Comparison of ENCODE assay signal across 22 mouse cellular contexts in the genomic region with DNA sequence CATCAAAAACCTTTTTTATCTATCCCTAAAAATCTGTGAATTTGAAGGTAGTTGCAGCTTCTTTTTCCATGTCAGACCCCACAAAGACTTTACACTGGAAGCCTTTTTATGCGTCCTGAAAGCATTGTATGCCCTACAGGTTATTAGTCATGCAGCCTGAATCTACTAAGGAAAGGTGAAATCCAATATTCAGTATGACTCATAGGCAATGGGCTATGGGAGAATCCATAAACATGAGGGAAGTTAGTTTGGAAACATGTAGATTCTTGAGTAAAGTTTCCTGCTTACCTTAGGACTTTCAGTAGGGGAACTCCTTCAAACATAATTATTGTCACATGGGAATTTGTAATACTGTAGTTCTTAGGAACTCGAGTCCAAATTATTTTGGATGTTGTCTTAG.
DNase-seq lines count a peak whose midpoint lies in the region; ATAC-seq and TF ChIP-seq lines count a peak whose summit lies in the region.
"Had no signal": no experiment of that assay in that cellular context is flagged by ENCODE, and none has a peak within 500 bp of the region (broad histone marks: within the 10 kb centered on the region; RNA-seq: fewer than 3 reads in every experiment).

No protein-coding gene starts in this region.

- H3K27me3 ChIP-seq in Patski: no peaks in the 10 kb centered on the region
- H3K27me3 ChIP-seq: CH12.LX had no signal

- ATAC-seq in Patski: peak; percentile 62
- ATAC-seq: activated CD4-positive, CD25-positive, alpha-beta regulatory T cell, adult 4 months; CD4-positive, CD25-positive, alpha-beta regulatory T cell, adult 4 months had no signal

- intact Hi-C loops in left cerebral cortex, postnatal 14 days (cut with DNase I): no loop called here

- TF ChIP-seq CTCF in Patski (IDR thresholded peaks at IDR 0.05): no peak

- CTCF ChIA-PET in Patski (lab: Charles Lee): no interaction called here

- POLR2A ChIA-PET in Patski (lab: Charles Lee): no interaction called here

- in situ Hi-C loops in Patski (cut with MboI; ENCODE audit: low pct_unique_long_range_greater_than_20kb): no loop called here

- DNase-seq in 3T3-L1 (ENCODE audit: low read depth, low spot score) (peak; percentile 41), NIH3T3 (ENCODE audit: low read depth) (peak; percentile 49), Patski (ENCODE audit: low read depth, low spot score) (peak; percentile 64)
- DNase-seq in lung, postnatal 14 days: no peak
- DNase-seq in left cerebral cortex, postnatal 14 days (ENCODE audit: low spot score in 2 of 2): no peak
- no peak for DNase-seq in spleen, adult 12 weeks (ENCODE audit: low spot score)
- DNase-seq: adrenal gland, adult 2 months; adrenal gland, adult 8-10 months; adrenal gland, postnatal 10 days; adrenal gland, postnatal 14 days; adrenal gland, postnatal 25 days; adrenal gland, postnatal 36 days; B cell, adult 2 months; cerebellum, adult 11 months; cerebellum, adult 11-12 months; cerebellum, adult 18-20 months; cerebellum, adult 2 months; cerebellum, adult 8-10 months; cerebellum, adult 9-10 months had no signal

Comparison
In these comparisons a context has a peak if more than half of its experiments do, and no peak if none do; other contexts are left out.
1. DNase-seq: peak in 3T3-L1 (single experiment), NIH3T3 (single experiment) and Patski (single experiment); none in lung, postnatal 14 days (single experiment), left cerebral cortex, postnatal 14 days (0 of 2) and spleen, adult 12 weeks (single experiment).